Mouse (Mus musculus) CD4-positive helper T cell, adult 2 months (primary cell): ENCODE measurements around the gene Micall1.

ENCODE experiments used
- DNase-seq: peaks from one replicate; pipeline ENCODE4 v3.0.0-alpha.2; 2012; ENCODE audit warnings: low read depth, missing footprints, low spot score

The Micall1 gene

DNA sequence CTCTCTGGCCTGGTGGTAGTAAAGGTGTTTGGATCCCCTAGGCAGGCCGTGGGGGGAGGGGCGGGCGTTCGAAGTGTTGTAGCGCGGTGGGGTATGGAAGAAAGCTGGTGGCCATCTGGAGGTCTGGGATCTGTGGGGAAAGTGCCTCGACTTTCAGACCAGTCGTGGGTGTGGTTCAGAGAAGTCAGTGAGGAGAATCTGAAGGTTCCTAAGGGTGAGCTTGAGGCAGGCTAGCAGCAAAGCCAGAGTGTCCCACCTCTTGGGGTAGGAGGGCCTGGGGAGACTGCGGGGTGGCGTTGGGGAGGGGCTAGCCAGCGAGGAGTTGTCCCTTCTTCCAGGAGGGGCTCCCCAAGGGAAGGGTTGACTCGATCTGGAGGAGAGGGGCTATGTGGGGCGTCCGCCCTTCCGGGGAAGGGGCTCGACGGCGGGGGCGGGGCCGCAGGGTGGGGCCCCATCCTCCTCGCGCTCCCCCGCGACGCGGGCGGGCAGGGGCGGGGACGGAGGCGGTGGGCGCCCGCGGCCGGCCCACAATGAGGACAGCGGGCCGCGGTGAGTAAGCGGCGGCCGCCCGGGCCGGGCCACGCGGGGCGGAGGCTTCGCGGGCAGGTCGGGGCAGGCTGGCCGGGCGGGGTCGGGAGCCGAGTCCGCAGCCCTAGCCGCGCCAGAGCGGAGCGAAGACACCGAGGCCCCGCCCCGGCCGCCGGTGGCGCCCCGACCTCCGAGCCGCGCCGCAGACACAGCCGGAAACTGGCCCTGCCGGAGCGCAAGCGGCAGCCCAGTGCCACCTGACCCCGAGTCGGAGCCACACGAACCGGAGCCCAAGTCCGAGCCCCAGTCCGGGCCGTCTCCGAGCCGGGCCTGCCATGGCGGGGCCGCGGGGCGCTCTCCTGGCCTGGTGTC, at the start of gene Micall1:
Gene Micall1, plus strand, starts transcription at position 478 of the 900 bp plus-strand sequence.
- peak; percentile 78 for DNase-seq

DNA sequence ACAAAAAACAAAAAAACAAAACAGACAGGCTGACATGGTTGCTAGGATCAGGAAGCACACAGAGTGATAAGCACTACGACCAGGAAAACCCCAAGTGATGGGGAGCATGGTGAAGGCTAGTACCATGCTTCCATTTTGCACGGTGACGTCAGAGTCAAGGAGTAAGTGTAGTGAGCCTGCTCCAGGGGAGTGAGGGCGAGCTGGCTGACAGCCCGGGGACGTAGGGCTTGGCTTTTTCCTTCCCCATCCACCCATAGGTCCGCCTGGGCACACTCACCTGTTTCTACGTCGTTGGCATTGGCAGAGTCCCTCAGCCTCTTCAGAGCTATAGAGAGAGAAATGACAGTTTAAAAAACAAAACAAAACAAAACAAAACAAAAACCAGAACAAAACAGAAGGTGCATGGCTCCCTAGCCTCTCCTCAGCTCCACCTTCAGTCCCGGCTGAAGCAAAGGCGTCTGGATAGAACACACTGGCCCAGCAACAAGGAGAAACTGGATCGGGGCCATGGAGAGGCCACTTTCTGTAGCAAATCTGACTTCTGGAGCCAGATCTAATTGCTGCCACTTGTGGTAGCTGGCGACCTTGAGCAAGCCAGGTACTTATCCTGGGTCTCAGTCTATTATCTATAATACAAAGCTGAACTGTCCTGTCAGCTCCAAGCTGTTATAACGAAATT, 47.7 kb upstream of the Micall1 start:
- DNase-seq = no peak

DNA sequence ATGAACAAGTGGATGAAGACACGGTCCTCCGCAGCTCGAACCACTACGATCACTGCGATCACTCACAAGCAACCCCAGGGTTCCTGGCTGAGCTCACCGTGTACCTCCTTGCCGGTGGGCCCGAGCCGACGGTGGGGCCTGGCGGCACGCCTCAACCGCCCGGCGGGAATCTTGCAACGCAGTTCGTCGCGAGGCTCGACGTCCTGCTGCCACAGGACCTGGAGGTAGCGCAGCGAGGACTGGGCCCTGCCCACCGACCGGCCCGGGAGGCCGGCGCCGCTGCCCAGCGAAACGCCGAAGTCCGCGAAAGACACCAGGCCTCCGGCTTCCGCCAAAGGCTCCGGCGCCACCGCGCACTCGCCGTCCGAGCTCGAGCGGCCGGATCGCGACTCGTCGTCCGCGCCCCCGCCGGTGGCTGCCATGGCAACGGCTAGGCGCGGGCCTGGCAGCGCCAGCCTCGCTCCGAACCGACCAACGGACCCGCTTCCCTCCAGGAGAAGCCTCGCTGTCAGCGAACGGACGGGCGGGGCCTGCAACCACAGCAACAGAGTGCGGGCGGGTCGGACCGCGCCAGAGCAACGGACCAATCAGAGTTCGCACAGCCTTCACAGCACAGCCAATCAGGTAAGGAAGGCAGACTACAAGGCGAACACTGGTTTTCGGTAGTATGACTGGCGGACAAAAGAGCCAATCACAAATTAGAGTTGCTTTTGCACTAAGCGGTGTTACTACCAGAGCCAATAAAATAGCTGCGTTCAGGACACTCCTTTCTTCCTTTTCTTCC, 46.1 kb upstream of the Micall1 start, which contains the start of gene Ankrd54:
Gene Ankrd54, minus strand, starts transcription at position 518 of the 784 bp plus-strand sequence.
- peak; percentile 100 for DNase-seq

DNA sequence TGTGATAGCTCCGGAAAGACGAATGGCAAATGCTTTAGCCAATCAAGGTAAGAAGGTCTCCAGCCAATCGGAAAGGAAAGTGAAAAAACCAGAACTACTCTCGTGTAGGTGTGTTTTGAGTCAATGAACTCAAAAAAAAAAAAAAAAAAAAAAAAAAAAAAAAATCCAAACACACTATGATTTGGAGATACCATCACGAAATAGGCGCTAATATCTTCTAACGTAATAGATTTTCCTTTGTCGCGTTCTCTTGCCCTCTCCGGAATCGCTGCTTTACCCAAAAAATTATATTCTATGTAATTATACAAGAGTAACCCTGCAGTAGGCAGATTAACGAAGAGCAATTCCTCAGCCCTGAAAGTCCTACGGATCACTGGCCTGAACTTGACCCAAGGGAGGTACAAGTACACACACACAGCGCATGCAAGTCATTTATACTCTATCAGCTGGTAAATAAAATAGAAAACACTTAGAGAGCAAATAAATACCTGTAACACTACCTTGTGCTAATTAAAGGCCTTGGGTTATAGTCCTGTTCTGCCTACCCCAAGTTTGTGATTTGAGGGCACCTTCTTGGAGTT, 45.4 kb upstream of the Micall1 start:
- DNase-seq = peak; percentile 16

DNA sequence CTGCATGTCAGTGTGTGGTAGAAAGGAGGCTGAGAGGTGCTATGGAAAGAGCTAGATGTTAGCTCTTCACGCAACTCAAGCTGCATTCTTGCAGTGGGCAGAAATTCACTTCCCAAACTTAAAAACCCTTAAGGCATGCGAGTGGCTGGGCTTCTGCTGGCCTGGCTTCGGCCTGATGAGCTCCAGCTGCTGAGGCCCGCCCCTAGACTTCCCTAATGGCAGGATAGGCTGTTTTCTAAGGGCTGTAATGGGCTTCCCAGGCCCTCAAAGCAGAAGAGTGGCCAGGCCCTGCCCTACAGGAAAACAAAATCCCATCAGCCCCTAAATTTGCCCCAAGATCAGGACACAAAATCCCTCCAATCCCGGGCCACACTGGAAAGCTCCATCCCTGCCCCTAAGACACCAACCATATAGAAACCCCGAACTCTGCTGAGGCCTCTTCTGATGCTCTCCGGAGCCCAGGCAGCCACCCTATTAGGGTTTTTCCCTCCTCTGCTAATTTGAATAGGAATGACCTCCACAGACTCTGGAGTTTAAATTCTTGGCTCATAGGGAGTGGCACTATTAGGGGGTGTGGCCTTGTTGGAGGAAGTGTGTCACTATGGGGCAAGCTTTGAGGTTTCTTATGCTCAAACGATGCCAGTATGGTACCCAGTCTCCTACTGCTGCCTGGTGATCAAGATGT, 43.5 kb upstream of the Micall1 start:
- DNase-seq = no peak

DNA sequence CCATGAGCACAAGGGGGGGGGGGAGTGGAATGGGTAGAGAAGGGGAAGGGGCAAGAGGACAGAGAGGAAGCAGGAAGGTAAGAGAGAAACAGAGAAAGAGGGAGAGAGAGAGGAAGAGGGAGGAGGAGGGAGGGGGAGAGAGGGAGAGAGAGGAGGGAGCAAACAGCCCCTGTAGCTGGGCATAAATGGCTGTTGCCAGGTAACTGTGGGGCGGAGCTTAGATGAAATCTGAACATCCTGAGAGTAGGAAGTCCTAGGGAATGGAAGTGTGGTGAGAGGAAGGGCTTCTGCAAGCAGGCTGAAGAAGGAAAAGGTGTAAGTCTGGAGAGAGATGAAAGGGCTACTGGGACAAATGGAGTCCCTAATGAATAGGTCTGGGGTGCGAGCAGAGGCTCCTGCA, 42.4 kb upstream of the Micall1 start:
- no peak for DNase-seq

DNA sequence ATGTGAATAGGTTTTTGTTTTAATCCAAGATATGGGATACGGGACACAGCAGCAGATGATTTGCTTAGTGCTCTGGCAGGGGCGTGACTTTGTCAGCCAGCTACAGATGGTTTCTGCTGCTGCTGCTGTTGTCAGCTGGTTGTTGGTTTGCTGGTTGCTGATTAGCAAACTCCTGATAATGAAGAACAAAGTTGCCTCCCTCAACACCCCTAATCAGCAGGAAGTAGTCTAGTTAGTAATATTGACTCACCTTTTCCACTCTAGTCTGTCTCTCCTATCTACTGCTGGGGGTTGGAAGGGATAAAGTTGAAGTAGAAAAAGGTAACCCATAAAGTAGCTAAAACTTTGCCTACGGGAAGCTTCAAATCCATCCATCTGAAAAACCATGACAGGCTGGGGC, 41.1 kb upstream of the Micall1 start:
- peak; percentile 50 for DNase-seq

DNA sequence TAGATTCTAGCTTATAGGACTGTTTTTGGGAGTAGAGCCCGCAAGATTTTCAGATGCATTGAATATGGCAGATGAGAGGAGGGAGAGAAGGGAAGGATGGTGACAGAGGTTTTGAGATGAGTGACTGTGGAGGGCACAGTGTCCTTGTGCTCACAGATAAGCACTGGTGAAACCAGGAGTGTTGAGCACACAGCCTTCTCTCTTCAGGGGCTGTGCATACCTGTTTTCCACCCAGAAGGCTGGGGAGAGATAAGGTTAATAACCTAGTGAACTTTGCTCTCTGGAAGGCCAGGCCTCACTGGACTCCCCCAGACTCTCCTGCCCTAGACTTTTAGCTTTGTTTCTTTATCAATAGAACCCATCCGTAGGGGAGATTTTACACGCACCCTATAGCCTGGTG, 40.3 kb upstream of the Micall1 start:
- no peak for DNase-seq

DNA sequence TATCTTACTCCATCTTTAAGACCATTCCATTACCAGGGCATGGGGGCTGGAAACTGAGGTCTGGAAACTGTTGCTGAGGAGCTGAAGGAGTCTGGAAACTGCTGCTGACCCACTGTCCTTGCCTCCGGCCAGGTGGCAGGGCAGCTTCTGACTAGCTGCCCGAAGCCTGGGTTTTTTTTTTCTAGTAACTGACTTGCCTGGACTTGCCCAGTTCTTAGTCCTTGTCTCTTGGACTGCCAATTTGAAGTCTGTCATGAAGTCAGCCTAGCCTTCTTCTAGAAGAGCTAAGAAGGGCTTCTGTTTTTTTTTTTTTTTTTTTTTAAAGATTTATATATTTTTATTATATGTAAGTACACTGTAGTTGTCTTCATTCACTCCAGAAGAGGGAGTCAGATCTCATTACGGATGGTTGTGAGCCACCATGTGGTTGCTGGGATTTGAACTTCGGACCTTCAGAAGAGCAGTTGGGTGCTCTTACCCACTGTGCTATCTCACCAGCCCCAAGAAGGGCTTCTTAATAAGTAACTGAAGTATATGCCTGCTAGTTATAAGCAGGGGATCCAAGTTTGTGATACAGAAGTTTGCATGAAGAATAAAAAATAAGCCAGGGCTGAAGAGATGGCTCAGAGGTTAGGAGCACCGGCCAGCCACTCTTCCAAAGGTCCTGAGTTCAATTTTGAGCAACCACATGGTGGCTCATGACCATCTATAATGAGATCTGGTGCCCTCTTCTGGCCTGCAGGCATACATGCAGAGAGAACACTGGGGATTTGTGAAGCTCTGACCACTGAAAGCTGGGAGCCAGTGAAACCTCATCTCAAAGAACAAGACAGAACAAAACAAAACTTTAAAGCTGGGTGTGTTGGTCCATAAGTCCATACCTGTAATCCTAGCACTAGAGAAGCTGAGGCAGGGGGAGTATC, 37.3 kb upstream of the Micall1 start:
- peak; percentile 58 for DNase-seq

DNA sequence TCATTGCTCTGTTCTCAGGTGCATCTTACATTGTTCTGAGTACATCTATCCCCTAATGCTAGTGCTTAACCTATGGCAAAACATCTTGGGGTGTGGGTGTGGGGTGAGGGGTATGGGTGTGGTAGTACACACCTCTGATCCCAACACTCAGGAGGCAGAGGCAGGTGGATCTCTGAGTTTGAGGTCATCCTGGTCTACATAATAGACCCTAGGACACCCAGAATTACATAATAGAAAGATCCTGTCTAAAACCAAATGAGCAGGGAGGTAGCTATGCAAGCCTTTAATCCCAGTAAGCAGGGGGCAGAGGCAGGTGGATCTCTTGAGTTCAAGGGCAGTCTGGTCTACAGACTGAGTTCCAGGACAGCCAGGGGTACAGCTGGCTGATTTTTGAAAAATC, 34.9 kb upstream of the Micall1 start:
- no peak for DNase-seq

DNA sequence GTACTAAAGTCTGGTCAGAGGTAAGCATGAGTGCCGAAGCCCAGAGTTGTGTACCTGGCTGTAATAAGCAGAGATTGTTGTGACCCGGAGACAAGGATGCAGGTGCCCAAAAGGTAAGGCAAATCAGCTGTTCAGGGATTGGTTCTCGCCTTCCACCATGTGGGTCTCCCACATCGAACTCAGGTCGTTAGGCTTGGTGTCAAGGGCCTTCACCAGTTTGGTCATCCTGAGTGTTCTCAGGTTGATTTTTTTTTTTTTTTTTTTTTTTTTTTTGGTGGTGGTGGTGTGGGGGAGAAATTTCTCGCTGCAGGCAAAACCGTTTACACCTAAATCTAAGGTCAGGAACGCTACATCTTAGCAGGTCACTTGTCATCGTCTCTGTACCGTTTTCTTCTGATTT, 34.3 kb upstream of the Micall1 start:
- DNase-seq = no peak

DNA sequence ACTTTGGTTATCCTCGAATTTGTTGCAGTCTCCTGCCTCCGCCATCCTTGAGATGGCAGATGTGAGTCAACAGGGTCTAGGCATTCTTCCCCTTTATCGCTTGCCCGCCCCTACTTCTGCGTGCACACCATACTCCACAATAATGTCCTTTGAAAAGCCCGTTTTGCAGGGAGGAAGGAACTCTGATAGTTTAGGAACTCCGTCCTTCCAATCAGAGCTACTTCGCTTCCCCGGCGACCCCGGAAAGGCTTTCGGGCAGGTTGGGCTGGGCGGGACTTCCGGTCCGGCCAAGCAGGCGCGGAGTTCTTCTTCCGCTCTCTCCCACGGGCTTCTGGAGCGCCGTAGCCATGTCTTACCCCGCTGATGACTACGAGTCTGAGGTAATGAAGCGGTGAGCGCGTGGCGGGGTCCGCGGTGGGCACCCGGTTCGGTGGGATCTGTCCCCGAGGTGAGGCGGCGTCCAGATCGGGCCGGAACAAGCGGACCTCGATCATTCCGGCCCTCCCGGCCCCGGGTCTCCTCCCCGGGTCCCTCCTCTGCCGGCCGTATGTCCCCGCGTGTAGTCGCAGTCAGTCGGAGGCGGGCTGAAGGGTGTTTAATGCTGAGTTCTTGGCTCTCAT, 33.7 kb upstream of the Micall1 start, which contains the start of gene Eif3l:
Gene Eif3l, plus strand, starts transcription at position 267 of the 620 bp plus-strand sequence.
- DNase-seq = peak; percentile 88

DNA sequence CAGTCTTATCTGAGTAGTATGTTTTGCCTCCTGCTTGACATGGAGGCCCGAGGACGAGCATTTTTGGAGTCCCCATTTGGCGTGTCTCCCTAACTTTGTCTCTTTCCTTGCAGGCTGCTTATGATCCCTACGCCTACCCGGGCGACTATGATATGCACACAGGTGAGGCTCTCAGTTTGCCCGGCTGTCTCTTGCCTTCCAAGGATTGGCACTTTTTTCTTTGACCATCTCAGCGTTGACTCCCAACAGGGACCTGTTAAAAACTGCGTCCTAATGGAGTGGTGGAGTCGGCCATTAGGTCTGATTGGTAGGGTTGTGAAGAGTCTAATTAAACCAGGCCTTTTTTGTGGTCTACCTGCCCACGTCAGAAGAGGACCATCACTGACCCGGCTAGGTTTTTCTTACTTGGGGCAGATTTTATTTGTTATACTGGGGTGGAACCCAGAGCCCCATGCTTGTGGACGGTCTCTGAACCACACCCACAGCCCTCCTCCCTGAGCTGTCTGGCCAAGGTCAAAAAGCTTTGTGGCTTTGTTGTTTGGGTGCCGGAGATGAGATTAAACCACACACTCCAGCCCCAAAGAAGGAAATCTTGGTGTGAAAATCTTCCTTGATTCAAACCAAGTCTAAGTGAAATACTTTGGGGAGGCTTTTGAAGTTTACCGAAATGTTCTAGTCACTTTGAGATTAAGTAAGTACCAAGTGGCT, 32.9 kb upstream of the Micall1 start:
- DNase-seq = no peak

DNA sequence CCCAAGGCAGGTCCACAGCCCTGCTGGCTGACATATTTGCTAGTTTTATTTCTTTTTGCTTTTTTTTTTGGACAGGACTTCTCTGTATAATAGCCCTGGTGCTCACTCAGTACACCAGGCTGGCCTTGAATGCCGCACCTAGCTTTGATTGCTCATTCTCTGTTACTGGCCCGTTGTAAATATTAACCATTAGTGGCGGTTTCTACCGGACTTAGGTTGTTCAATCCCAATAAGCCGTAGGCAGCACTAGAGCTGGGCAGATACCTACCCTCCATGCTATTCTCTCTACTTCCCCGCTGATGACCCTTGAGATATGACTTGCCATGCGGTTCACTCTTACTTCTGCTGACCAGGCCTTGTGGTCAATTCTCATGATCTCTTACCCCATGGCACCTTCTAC, 29.1 kb upstream of the Micall1 start:
- DNase-seq = no peak

DNA sequence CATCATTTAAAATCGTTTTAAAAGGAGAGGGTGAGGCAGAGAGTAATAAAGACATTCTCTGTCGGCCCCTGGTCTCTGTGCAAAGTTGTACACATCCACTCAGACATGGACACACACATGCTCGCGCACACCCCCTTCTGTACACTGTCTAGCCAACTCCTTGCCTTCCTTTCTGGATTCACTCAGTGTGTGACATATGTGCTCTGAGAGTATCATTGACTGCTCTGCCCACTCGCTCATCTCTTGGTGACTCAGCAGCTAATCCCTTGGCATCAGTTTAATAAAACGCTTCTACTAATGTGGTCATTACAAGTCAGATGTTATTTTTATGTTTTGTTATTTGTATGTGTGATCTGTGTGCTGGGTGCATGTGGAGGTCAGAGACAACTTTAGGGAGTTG, 16.4 kb upstream of the Micall1 start:
- DNase-seq = no peak

DNA sequence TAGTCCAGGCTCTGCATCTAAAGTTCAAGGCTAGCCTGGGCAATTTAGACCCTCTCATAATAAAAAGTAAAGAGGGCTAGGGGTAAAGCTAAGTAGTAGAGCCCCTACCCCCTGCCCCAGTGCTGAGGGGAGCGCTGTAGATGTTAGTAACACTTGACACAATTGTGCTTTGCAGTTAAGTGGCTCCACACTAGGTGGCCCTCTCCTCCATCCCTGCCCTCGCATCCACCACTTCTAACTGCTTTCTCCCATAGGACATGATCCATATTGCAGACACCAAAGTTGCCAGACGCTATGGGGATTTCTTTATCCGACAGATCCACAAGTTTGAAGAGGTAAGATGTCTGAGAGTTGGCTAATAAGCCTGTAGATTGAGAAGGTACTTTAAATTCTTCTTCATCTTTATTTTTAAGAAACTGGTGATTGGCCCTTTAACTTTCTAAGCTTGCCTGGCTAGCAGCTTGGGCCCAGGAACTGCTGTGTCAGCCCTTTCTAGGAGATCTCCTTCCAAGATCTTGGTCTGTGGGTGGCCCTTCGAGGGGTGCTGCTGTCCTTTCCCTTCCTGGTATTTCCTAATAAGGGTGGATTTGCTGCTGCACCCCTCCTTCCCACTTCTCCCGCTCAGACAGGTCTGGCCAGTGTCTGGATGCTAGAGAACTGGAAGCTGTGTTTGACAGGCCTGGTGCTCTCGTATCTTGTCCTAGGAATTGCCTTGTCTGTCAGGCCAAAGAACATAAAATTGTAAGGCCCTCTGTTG, 15.4 kb upstream of the Micall1 start:
- DNase-seq = no peak

DNA sequence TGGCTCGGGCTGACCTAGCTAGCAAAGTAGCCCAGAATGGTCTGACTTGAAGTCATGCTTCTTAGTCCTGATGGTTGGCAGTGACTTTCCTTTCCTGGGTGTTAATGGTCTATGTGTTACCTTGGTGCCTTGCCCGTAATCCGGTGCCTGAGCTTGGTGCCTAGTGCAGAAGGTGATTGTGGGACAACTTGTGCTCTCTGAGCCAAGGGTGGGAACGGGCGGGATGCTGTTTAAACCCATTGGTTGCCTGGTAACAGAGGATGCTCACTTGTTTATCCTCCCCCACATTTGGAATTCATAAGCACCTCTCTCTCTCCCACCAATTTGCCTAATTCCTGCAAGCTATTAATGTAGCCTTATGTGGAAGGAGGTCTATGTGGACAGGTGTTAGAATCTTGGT, 13.2 kb upstream of the Micall1 start:
- no peak for DNase-seq

DNA sequence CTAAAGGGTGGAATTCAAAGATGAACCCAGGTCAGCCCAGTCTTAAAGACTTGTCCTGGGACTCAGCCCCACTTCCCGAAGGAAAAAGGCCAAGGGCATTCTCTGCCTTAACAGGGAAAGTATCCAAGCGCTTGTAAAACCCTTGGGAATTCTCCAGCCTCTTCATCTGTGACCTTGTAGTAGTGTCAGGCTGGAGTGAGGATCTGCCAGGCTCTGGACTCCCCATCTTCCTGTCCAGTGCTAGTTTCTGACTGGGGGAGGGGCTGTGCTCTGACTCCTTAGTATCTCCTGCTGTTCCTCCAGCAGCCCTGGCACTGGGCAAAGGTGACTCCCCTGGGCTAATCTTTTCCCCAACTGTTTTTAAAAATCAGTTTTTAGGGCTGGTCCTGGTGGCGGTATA, 12.1 kb upstream of the Micall1 start:
- no peak for DNase-seq
